Mouse (Mus musculus) liver, embryonic 16.5 days (tissue): Measurements from ENCODE around the gene Lhfpl2. TPM values are rescaled to one million over a fixed set of nuclear protein-coding genes. Genes with fewer than 3 reads are reported as not detected.

ENCODE experiments used
- ATAC-seq: fragments of 200-750 bp; cut with Nextera tagmentation; 2 replicates; pipeline ENCODE4 v1.8.0; 2017; ENCODE audit warnings: low read depth, mild to moderate bottlenecking, moderate number of reproducible peaks, moderate library complexity
- H3K27ac ChIP-seq: fragments of 300-500 bp; sonication (generic); 2 replicates; pipeline ENCODE4 v1.5.1; 2014; ENCODE audit warnings: mild to moderate bottlenecking, low read length
- H3K27me3 ChIP-seq: fragments of 300-500 bp; sonication (generic); 2 replicates; pipeline ENCODE4 v1.6.1; 2014; ENCODE audit warnings: low read depth, low read length, mixed read lengths; ENCODE audit not compliant: control insufficient read depth, insufficient read depth
- H3K36me3 ChIP-seq: fragments of 300-500 bp; sonication (generic); 2 replicates; pipeline ENCODE4 v1.6.1; 2014; ENCODE audit warnings: mild to moderate bottlenecking; ENCODE audit not compliant: control insufficient read depth, insufficient read depth
- H3K4me1 ChIP-seq: fragments of 300-500 bp; sonication (generic); 2 replicates; pipeline ENCODE4 v1.6.1; 2014; ENCODE audit warnings: low read depth, low read length, mixed read lengths; ENCODE audit not compliant: control insufficient read depth
- H3K4me2 ChIP-seq: fragments of 300-500 bp; sonication (generic); 2 replicates; pipeline ENCODE4 v1.6.1; 2014; ENCODE audit warnings: low read depth, low read length, mixed read lengths
- H3K4me3 ChIP-seq: fragments of 300-500 bp; sonication (generic); 2 replicates; pipeline ENCODE4 v1.5.1; 2014; ENCODE audit warnings: low read depth, mild to moderate bottlenecking, low read length
- H3K9ac ChIP-seq: fragments of 300-500 bp; sonication (generic); 2 replicates; pipeline ENCODE4 v1.6.1; 2014; ENCODE audit warnings: low read depth, low read length
- H3K9me3 ChIP-seq: fragments of 300-500 bp; sonication (generic); replicated peaks from 2 replicates; pipeline ENCODE4 v1.6.1; 2016; ENCODE audit warnings: low read length; ENCODE audit not compliant: control insufficient read depth
- WGBS: fragments of 180-500 bp; shearing (Covaris S2); extraction: QIAGEN DNeasy Blood & Tissue Kit; methylation state at CpG from one replicate; pipeline ENCODE4 v1.1.7; 2014; ENCODE audit not compliant: insufficient replicate concordance; 5-methylcytosine and 5-hydroxymethylcytosine counted together
- polyA plus RNA-seq: library from polyadenylated mRNA; unstranded; fragments of >200 nt; fragmentation: Nextera tagmentation; extraction: Ambion mirVana; gene quantifications from 2 replicates; pipeline ENCODE4 v1.2.1, GENCODE M21; 2015

Lhfpl2 gene
- polyA plus RNA-seq, 1 experiment from 2014 or later, result 3.9 TPM

DNA sequence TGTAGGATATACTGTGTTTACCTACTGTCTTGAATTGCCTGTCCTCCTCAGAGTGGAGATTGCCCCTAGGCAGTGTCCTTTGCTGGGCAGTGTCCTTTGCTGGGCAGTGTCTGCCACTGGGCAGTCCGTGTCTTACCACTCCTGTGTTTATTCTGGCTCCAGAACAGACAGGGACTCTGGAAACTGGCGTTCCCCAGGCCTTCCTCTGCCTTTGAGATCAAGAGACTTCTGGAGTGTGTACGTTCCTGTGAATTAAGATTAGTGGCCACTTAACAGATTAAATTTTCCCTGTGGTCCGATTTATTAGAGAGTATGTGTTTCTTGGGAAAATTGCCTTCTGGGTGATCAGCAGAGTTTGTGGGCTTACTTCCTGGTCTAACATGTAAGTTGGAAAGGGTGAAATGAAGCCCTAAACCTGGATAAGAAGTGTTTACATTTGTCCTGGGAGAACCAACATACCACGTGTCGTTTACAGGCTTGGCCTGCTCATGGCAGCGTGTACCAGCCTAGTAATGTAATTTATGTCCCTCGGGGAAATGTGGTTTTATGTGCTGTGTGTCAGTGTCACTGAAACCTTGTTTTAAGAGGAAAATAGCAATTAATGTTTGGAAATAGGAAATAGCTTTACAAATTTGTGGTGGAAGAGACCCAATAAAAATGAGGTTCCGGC lies 15.6 kb downstream of the Lhfpl2 start:
- ATAC-seq, result no peak
- WGBS, result 56% methylated on average over 9 of the region's 9 CpGs
- no peak overlapping the region for H3K27ac ChIP-seq

DNA sequence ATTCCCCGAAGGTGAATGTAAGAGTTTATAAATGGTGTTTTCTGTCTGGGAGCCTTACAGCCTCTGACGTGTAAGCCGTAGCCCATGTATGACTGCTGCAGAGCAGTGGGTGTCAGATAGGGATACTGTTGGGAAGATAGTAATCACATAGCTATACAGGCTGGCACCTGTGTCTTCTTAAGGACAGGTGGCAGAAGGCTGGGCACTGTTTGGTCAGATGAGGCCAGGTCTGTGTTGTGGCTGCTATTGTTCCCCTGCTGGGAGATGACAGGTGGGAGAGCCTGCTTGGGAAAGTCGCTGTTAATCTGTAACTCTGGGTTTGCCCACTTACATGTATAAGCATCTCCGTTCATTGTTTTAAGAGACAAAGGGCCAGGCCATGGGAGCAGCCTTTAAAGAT lies 16.1 kb downstream of the Lhfpl2 start:
- H3K36me3 ChIP-seq, result no peaks in the 10 kb centered on the region
- WGBS, result 58% methylated on average over 5 of the region's 5 CpGs
- H3K9ac ChIP-seq, result no peak overlapping the region

More for the DNA sequence above, 15.6 kb downstream of the Lhfpl2 start:
- no peak overlapping the region for H3K4me2 ChIP-seq
- no peaks in the 10 kb centered on the region for H3K36me3 ChIP-seq
- no peaks in the 10 kb centered on the region for H3K4me1 ChIP-seq
- no peak overlapping the region for H3K9ac ChIP-seq
- no peaks in the 10 kb centered on the region for H3K9me3 ChIP-seq
- no peak overlapping the region for H3K4me3 ChIP-seq
- no peaks in the 10 kb centered on the region for H3K27me3 ChIP-seq

DNA sequence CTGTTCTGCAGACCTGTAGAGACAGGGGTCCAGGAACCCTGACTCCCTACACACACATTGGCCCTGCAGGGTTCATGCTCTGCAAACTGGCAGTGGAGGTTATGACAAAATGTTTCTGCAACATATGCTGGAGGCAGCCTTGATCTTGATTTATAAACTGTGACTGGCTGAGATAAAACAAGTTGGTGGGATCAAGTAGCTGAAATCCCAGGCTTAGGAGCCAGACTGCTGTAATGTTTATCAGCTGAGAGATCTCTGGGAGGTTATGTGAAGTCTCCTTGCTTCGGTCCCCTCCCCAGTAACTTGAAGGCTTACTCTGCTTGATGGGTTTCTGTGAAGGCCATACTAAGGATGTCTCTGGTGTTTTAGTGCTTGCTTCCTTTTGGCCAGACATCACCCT lies 17.6 kb downstream of the Lhfpl2 start:
- WGBS, result 46% methylated on average over 1 of the region's 1 CpGs
- Histone ChIP-seq H3K4me2 (no peak overlapping the region), H3K27ac (no peak overlapping the region), H3K9ac (no peak overlapping the region), H3K4me3 (no peak overlapping the region), H3K27me3 (no peaks in the 10 kb centered on the region), H3K9me3 (no peaks in the 10 kb centered on the region), H3K4me1 (no peaks in the 10 kb centered on the region), H3K36me3 (no peaks in the 10 kb centered on the region)
- ATAC-seq, result no peak

More for the DNA sequence above, 16.1 kb downstream of the Lhfpl2 start:
- no peak overlapping the region for H3K4me2 ChIP-seq
- no peaks in the 10 kb centered on the region for H3K27me3 ChIP-seq
- no peaks in the 10 kb centered on the region for H3K4me1 ChIP-seq
- H3K27ac ChIP-seq, result no peak overlapping the region
- H3K9me3 ChIP-seq, result no peaks in the 10 kb centered on the region
- no peak for ATAC-seq
- H3K4me3 ChIP-seq, result no peak overlapping the region

DNA sequence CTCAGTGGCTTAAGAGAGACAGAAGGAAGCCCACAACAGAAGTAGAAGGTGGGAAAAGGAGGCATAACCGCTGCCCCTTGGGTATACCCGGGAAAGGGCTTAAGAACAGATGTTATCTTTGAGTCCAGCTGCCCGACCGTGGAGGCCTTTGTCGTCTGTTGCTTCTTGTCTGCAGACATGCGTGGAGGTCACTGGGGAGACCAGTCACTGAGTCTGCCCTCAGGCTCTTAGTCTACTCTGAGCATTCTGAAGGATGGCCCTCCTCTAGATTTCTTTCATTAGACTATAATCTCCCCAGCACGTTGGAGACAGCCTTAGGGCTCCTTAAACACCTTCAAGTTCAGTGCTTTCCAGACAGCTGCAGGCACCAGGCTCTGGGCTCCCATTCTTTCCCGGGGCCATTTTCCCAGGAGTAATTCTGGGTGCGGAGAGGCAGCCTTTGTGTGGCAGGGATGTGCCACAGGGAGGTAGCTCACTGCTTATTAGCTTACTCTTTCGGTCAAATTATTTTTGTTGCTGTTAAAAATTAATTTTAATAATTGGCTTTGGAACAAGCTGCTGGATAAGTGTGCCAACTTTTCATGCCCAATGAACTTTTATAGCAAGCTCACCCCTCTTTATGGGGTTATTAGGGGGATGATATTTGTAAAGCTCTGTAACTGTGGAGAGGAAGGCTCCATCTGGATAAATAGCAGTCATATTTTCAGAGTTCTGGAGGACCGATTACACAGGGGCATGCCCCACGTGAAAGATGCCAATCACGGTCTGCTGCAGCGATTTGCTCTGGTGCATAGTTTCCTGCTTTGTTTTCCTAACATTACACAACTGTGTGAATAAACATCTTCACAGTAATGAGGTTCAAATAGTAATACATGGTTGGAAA lies 19.8 kb downstream of the Lhfpl2 start:
- Histone ChIP-seq H3K4me1 (no peaks in the 10 kb centered on the region), H3K36me3 (no peaks in the 10 kb centered on the region), H3K27ac (no peak overlapping the region), H3K27me3 (no peaks in the 10 kb centered on the region), H3K4me2 (no peak overlapping the region), H3K9me3 (no peaks in the 10 kb centered on the region), H3K9ac (no peak overlapping the region), H3K4me3 (no peak overlapping the region)
- 46% methylated on average over 14 of the region's 14 CpGs for WGBS
- ATAC-seq, result no peak

DNA sequence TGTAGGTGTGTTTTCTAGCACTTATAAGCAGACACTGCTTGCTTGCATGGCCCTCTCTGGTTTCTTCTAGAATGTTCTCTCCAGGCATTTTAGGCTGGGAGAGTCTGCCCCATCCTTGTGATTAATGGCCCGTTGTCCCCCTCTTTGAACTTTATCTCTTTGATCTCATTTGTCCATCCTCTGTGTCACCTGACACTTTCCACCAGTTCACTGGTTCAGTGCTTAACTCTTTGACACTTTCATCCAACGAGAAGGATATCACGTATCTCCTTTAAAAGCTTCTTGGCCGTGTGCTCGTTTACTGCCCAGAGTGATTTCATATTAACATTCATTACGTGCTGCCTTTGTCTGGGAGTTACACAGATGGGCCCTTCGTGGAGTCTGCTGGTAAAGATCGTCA lies 25.6 kb downstream of the Lhfpl2 start:
- H3K9me3 ChIP-seq, result no peaks in the 10 kb centered on the region
- no peak overlapping the region for H3K4me2 ChIP-seq
- no peak overlapping the region for H3K9ac ChIP-seq
- no peak for ATAC-seq
- H3K4me1 ChIP-seq, result peaks cover 6% of the 10 kb centered on the region
- 56% methylated on average over 8 of the region's 8 CpGs for WGBS
- no peak overlapping the region for H3K4me3 ChIP-seq
- no peaks in the 10 kb centered on the region for H3K27me3 ChIP-seq
- H3K36me3 ChIP-seq, result no peaks in the 10 kb centered on the region
- H3K27ac ChIP-seq, result no peak overlapping the region

DNA sequence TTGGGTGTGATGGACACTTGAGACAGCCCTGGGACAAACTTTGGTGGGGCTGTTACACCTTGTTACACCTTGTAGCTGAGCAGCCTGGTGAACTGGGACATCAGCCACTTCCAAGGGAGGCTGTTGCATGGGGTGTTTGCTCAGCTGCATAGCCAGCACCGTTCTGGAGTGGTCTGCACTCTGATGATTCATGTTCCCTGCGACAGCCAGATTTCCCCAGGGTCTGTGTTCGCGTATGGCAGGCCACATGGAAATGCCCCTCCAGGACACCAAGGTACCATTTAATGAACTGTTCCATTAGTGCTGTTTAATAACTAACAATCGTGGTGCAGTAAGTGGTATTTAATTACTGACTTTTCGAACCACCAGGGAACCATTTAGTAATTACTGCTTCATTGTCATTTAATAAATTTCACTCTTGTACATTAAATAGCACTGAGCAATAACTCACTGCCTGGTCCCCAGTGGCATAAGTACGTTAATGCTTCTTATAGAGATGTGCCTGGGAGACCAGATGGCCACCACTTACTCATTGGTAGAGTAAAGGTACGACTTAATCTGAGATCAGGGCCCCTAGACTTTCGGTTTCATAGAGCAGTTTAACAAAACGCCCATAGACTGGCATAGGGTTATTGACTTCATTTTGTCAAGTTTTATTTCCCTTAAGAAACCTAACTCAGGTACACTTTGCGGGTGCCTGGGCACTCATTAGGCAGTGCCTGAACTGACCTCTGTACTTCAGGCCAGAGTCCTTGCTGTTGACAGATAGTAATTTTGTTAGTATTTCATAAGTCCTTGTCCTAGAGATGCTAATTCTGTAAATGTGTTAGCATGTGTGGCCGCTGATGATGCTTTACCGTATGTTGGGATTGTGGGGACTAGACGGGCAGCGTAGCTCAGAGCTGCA lies 26.9 kb downstream of the Lhfpl2 start:
- H3K36me3 ChIP-seq, result no peaks in the 10 kb centered on the region
- no peak overlapping the region for H3K27ac ChIP-seq
- ATAC-seq, result no peak
- H3K4me3 ChIP-seq, result no peak overlapping the region
- H3K27me3 ChIP-seq, result no peaks in the 10 kb centered on the region
- 74% methylated on average over 15 of the region's 15 CpGs for WGBS
- H3K9ac ChIP-seq, result no peak overlapping the region
- peaks cover 6% of the 10 kb centered on the region for H3K4me1 ChIP-seq
- H3K4me2 ChIP-seq, result no peak overlapping the region
- H3K9me3 ChIP-seq, result no peaks in the 10 kb centered on the region

DNA sequence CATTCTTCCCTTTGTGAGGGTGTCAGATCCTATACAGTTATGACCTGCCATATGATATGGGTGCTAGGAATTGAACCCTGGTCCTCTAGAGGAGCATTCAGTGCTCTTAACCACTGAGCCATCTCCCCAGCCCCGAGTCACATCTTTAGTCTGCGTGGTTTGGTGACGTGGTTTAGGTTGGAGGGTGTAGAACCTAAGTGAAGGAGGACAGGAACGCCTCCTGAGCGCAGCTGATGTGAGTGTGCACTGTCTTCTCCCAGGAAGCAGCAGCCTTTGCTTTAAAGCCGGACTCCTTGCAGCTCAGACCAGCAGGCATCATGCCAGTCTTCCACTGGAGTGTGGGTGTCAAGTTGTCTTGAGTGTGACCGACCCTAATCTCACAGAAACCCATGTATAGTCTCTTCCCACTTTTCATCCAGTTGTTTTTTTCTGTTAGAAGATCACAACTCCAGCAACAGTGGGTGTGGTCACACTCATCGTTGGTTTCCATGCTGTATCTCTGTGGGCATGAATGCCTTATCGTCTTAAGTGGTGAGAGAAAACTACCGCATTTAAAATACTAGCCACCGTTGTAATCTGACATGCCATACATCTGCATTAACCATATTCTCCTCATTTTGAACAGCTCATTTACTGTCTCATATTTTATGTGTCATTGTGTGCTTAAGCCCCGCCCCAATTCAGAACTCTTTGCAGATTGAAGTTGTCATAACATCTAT lies 28.7 kb downstream of the Lhfpl2 start:
- peak; percentile 72 for ATAC-seq
- Histone ChIP-seq H3K27me3 (no peaks in the 10 kb centered on the region), H3K27ac (no peak overlapping the region), H3K9ac (no peak overlapping the region), H3K9me3 (no peaks in the 10 kb centered on the region), H3K4me3 (no peak overlapping the region), H3K36me3 (no peaks in the 10 kb centered on the region), H3K4me2 (peak overlapping the region; percentile 13; the same call in 1 of the 2 replicates), H3K4me1 (peaks cover 6% of the 10 kb centered on the region)
- WGBS, result 30% methylated on average over 12 of the region's 12 CpGs

DNA sequence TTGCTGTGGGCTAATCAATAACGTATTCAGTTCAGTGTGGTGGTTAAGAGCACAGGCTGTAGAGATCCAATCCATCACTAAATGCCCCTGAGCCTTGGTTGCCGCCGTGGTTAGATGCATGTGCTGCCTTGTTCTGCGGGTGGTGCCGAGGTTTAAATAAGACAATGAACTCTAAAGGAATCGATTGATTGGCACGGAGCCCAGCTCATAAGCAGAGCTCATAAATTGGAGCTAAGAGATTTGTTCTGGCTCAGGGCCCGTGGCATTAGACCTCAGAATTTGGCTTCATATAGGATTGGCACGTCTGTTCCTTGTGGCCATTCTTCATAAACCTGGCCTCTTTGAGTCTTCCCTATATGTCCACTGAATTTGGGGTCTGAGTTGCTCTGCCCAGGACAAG lies 29.5 kb downstream of the Lhfpl2 start:
- ATAC-seq, result no peak
- Histone ChIP-seq H3K4me2 (peak overlapping the region; percentile 13; the same call in 1 of the 2 replicates), H3K4me1 (peaks cover 6% of the 10 kb centered on the region), H3K9me3 (no peaks in the 10 kb centered on the region), H3K4me3 (no peak overlapping the region), H3K27ac (no peak overlapping the region), H3K27me3 (no peaks in the 10 kb centered on the region), H3K36me3 (no peaks in the 10 kb centered on the region), H3K9ac (no peak overlapping the region)
- 61% methylated on average over 9 of the region's 9 CpGs for WGBS
